Mouse (Mus musculus): ENCODE results near the gene Ptprt.

Gene Ptprt

GRCm38 (mm10) chr2:162581651-162582050 lies 79.3 kb downstream of the Ptprt start:
- 63% methylated on average over 4 of the region's 4 CpGs for WGBS

- 97% methylated on average over 7 of the region's 7 CpGs for WGBS
These were observed 83.1 kb downstream of the Ptprt start for GRCm38 (mm10) chr2:162577819-162578218.

- WGBS, result 72% methylated on average over 2 of the region's 2 CpGs
These were observed 88.1 kb downstream of the Ptprt start for GRCm38 (mm10) chr2:162572851-162573250.

- WGBS, result 67% methylated on average over 12 of the region's 12 CpGs
These were observed 89.9 kb downstream of the Ptprt start for GRCm38 (mm10) chr2:162571037-162571436.

- 47% methylated on average over 6 of the region's 6 CpGs for WGBS
These were observed 92.4 kb downstream of the Ptprt start for GRCm38 (mm10) chr2:162568308-162569100.

- WGBS, result 44% methylated on average over 8 of the region's 8 CpGs
These were observed 112.6 kb downstream of the Ptprt start for GRCm38 (mm10) chr2:162548312-162548711.

GRCm38 (mm10) chr2:162531638-162532037 lies 129.3 kb downstream of the Ptprt start:
- WGBS, result 52% methylated on average over 7 of the region's 7 CpGs

GRCm38 (mm10) chr2:162528911-162529310 lies 132.0 kb downstream of the Ptprt start:
- WGBS, result 91% methylated on average over 3 of the region's 3 CpGs

GRCm38 (mm10) chr2:162515993-162516392 lies 145.0 kb downstream of the Ptprt start:
- WGBS, result 90% methylated on average over 8 of the region's 8 CpGs

GRCm38 (mm10) chr2:162513072-162513471 lies 147.9 kb downstream of the Ptprt start:
- WGBS, result 94% methylated on average over 4 of the region's 4 CpGs

- 79% methylated on average over 1 of the region's 1 CpGs for WGBS
These were observed 148.9 kb downstream of the Ptprt start for GRCm38 (mm10) chr2:162512094-162512493.

GRCm38 (mm10) chr2:162509016-162509415 lies 151.9 kb downstream of the Ptprt start:
- WGBS, result 85% methylated on average over 5 of the region's 5 CpGs

- 77% methylated on average over 10 of the region's 10 CpGs for WGBS
These were observed 153.3 kb downstream of the Ptprt start for GRCm38 (mm10) chr2:162507664-162508063.

GRCm38 (mm10) chr2:162504850-162505249 lies 156.1 kb downstream of the Ptprt start:
- 96% methylated on average over 4 of the region's 4 CpGs for WGBS

- WGBS, result 67% methylated on average over 9 of the region's 9 CpGs
These were observed 161.4 kb downstream of the Ptprt start for GRCm38 (mm10) chr2:162499501-162499915.

- 74% methylated on average over 3 of the region's 3 CpGs for WGBS
These were observed 162.8 kb downstream of the Ptprt start for GRCm38 (mm10) chr2:162498191-162498590.

GRCm38 (mm10) chr2:162443106-162443505 lies 217.8 kb downstream of the Ptprt start:
- 53% methylated on average over 1 of the region's 1 CpGs for WGBS

GRCm38 (mm10) chr2:162436646-162437045 lies 224.3 kb downstream of the Ptprt start:
- WGBS, result 95% methylated on average over 3 of the region's 3 CpGs

GRCm38 (mm10) chr2:162430171-162430570 lies 230.8 kb downstream of the Ptprt start:
- WGBS, result 40% methylated on average over 7 of the region's 7 CpGs

GRCm38 (mm10) chr2:162426114-162426513 lies 234.8 kb downstream of the Ptprt start:
- 70% methylated on average over 8 of the region's 8 CpGs for WGBS

- 26% methylated on average over 3 of the region's 3 CpGs for WGBS
These were observed 242.8 kb downstream of the Ptprt start for GRCm38 (mm10) chr2:162418181-162418580.

- WGBS, result 79% methylated on average over 5 of the region's 5 CpGs
These were observed 247.7 kb downstream of the Ptprt start for GRCm38 (mm10) chr2:162413073-162413812.

- WGBS, result 41% methylated on average over 4 of the region's 4 CpGs
These were observed 249.9 kb downstream of the Ptprt start for GRCm38 (mm10) chr2:162411014-162411413.
